Mouse (Mus musculus) duodenum, adult 2 months (tissue): Measurements from ENCODE around the gene Gm3880. TPM values are rescaled to one million over a fixed set of nuclear protein-coding genes. Genes with fewer than 3 reads are reported as not detected.

Experiments used
- polyA plus RNA-seq: library from polyadenylated mRNA; depleted of rRNA; stranded (reverse); fragments of >200 nt; gene quantifications from 2 replicates; pipeline ENCODE4 v1.2.3, GENCODE M21; 2012; ENCODE audit warnings: low replicate concordance; rRNA removed

Gene Gm3880
- polyA plus RNA-seq: 1.5 TPM in 1 of 2 replicates, not detected in the other

GRCm38 (mm10) chrX:102686872-102687271 lies at the start of gene Gm3880:
Gene Gm3880 (minus strand): TSS chrX:102686972.

GRCm38 (mm10) chrX:102707535-102707934 lies 20.8 kb upstream of the Gm3880 start, which contains the start of the genes Gm9112 and Dmrtc1b:
Gene Gm9112 (minus strand): TSS chrX:102707635.
Gene Dmrtc1b (plus strand): TSS chrX:102707865.

GRCm38 (mm10) chrX:102643823-102644572 lies 42.8 kb downstream of the Gm3880 start, which contains the start of gene Phka1:
Gene Phka1 (minus strand): TSS chrX:102644246.

Other genes with a start within 250 kb of the Gm3880 start
- 0.78 and 1.1 TPM in 2 replicates for gene Hdac8, start 181.6 kb downstream of the Gm3880 start, polyA plus RNA-seq
- 0.97 and 2.4 TPM in 2 replicates for gene Phka1, start 42.7 kb downstream of the Gm3880 start, polyA plus RNA-seq
- gene Gm9112, start 20.7 kb upstream of the Gm3880 start, polyA plus RNA-seq: not detected in 2 replicates
- gene Dmrtc1b, start 20.9 kb upstream of the Gm3880 start, polyA plus RNA-seq: not detected in 2 replicates
- not detected in 2 replicates for gene Dmrtc1c1, start 116.0 kb upstream of the Gm3880 start, polyA plus RNA-seq
- gene Dmrtc1c2, start 167.6 kb upstream of the Gm3880 start, polyA plus RNA-seq: not detected in 2 replicates
- not detected in 2 replicates for gene 1700031F05Rik, start 181.0 kb upstream of the Gm3880 start, polyA plus RNA-seq
- gene Dmrtc1a, start 221.7 kb upstream of the Gm3880 start, polyA plus RNA-seq: not detected in 2 replicates
- not detected in 2 replicates for gene 1700011M02Rik, start 221.9 kb upstream of the Gm3880 start, polyA plus RNA-seq
- gene 1700018G05Rik, start 241.4 kb upstream of the Gm3880 start, polyA plus RNA-seq: not detected in 2 replicates